Mouse (Mus musculus) right cerebral cortex, postnatal 4 days (tissue): ENCODE results near the gene Tbx15.
"Not testable (repeated sequence)": the region's sequence is repeated elsewhere in the genome, so short reads cannot be mapped to it uniquely, and the experiment has no call there.

Experiments
- DNase-seq: peaks from one replicate; pipeline ENCODE4 v3.0.0-alpha.2; 2022

Tbx15 gene

GRCm38 (mm10) chr3:99277973-99278580 is 37.9 kb downstream of the Tbx15 start:
- no peak for DNase-seq

- no peak for DNase-seq
Measured at GRCm38 (mm10) chr3:99279718-99280117, 39.5 kb downstream of the Tbx15 start.

GRCm38 (mm10) chr3:99281453-99281852 is 41.3 kb downstream of the Tbx15 start:
- DNase-seq = no peak

DNA sequence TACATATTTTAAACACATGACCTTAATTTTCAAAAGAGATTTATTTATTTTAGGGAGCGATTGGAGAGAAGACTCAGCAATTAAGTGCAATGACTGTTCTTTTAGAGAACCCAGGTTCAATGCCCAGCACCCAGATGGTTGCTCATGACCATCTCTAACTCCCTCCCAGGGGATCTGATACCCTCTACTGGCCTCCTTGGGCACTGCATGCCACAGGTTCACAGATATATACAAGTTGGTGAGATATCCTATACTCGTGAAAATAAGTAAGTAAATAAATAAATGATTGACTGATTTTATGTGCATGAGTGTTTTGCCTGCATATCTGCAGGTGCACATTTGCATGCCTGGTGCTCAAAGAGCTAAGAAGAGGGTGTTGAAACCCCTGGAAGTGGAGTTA is 48.1 kb downstream of the Tbx15 start:
- DNase-seq = no peak

DNA sequence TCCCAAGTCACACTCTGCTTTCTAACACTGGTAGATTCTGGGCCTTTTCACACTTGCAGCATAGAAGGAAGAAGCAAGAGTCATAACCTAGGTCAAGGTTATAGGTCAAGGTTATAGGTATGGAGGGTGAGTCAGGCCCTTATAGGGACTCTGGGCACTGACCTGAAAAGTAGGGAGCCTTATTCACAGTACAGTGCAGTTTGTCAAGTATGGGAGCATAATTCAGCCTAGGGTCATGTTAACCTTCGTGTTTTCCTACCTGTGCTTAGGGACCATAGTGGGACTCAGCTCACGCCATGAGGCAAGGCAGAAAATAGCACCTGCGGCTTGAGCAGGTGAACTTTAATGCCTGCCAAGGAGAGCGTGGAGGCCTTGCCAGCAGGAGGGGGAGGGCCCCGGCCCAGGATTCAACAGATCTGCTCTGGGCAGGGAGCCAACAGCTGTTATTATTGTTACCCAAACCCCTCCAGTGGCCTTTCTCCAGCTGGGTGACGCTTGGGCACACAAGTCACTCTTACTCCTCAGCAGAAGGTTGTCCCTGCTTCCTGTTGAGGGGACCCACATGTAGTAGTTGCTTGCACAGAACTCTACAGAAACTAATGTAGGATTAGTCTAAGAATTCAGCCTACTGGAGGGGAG is 50.0 kb downstream of the Tbx15 start:
- DNase-seq = peak; percentile 15

- no peak for DNase-seq
Measured at GRCm38 (mm10) chr3:99290878-99291277, 50.7 kb downstream of the Tbx15 start.

DNA sequence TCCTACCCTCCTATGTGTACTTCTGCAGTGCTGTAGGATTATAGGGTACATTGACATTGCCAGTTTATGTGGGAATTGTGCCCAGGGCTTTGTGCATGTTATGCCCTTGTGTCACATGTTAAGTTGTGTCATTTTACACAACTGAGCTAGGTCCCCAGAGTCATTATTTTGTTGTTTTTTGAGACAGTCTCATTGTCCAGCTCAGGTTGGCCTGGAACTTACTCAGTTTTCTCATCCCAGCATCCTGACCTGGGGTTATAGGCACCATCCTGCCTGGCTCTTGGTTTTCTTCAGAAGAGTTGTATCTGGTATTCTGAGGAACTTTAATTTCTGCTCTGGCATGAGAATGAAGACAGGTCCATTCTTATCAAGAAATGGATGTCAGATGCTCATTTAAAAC is 51.2 kb downstream of the Tbx15 start:
- DNase-seq = no peak

DNA sequence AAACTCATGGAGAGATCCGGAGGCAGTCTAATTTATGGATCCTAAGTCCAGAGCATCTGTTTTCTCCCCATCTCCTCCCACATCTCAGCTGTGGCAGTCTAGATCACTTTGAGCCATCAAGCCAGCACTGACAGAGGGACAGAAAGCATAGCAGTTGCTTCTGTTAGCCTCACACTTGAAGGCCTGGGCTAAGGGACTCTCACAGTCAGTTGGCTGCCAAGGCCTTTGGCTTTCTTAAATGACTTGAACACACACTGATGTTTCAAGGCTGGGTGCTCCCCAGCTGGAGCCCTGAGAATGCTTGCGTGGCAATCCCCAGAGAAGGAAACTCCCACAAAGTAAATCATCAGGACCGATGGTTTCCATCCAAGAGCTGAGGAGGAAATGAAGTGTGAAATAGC is 52.4 kb downstream of the Tbx15 start:
- DNase-seq = no peak

DNA sequence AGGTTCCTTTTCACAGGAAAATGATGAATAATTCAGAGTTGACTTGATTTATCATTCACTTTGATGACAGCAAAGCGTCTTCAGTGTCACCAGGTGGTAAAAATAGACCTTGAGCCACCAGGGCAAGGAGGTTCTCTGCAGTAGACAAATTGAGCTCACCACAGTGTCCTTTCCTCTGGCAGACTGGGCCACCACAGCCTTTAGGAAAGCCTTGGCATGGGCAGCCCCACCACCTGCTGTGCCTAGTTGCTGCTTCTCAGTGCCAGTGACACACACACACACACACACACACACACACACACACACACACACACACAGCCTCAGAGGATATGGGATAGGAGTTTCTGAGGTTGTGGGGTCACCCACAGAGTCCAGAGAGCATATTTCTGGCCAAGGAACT is 54.0 kb downstream of the Tbx15 start:
- not testable (repeated sequence) for DNase-seq

DNA sequence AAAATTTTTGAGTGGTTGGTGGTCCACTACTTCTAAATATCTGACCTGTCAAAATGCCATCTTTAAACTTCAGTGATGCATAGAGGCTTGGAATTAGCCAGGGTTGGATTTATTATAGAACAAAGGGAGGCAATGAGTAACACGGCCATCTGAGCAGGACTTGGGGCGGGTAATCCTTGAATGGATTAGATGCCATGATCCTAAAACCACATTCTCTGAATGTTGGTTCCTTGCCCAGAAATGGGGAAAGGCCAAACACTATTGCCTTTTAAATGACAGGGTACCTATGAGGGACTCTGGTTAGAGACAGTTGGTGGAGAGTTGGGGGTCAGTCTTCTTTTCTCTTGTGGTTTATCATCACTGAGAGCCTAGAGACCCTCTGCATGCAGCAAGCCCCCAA is 55.1 kb downstream of the Tbx15 start:
- no peak for DNase-seq

DNA sequence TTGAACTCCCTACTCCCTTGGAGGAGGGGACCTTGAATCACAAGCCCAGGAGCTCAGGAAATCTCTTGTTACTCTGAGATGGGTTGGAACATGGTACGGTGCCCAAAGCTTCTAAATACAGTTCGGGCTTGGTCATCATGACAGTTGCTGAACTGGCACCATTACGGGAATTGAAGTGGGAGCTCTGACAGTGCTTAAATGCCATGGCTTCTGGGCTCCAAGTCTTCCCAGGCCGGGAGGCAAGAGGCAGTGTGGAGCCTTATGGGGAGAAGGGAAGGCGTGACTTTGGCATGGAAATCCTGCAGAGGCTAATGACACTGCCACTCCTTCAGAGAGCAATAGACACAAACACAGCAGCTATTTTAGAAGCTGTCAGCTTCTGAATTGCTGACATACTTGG is 56.0 kb downstream of the Tbx15 start:
- DNase-seq = no peak

DNA sequence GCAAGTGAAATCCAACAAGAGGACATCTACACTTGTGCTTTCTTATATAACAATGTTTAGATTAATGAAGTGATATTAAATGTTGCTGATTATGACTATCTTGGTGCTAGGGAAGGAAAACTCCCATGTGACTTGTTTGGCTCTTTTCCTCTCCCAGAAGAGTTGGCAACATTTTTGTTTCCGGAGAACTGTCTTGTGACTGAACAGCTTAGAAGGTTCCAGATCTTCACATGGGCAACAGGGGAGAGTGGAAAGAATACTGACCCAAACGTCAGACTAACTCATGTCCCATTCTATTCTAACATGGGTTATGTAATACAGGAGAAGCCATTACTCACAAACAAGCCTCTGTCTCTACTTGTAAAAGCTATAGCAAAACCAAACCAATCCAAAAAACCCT is 60.7 kb downstream of the Tbx15 start:
- DNase-seq = no peak

- DNase-seq = no peak
Measured at GRCm38 (mm10) chr3:99310877-99311276, 70.7 kb downstream of the Tbx15 start.

DNA sequence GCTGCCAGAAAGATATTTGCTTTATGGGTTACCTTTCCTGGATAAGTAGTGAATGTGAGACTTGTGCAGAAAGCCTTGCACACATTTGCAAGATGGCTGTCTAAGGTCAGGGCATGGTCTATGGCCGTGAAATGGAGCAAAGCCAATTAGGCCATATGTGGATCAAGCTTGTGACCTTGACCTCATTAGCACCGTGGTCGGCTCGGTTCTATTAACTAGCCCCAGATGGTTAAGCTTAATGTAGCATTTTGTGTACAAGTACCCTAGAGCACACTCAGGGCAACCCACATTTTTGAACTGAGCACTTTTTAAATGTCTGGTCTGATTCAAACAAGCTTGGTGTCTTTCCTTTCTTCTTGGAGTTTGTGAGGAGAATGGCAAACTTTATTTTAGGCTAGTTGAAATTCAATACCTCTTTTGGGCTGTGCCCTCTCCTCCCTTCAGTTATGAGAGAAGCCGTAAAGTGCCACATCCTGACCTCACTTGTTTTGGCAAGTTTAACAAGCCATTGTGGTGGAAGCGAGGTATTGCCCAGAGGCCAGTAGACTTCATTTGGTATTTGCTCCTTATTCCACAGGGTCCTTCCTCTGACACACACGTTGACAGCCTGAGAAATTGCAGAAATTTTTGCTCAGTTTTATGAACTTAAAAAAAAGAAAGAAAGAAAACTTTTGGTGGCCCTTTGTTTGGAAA is 71.9 kb downstream of the Tbx15 start:
- no peak for DNase-seq

DNA sequence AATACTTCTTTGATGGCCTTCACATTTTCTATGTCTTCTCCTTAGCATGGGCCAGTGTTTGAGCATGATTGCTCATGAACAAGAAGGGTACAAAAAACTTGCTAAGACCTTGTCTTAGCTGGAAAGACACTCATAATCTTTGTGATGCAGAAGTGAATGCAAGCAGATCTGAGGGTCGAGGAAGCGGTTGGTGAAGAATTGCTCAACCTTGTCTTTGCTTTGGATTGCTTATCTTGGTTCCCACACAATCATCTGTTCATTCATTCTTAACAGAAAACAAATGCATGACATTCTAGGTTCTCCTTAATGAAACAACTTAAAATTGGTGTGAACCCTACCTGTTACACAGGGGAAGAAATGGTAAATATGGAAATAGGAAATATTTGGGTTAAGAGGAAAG is 82.2 kb downstream of the Tbx15 start:
- DNase-seq = no peak

- DNase-seq = no peak
Measured at GRCm38 (mm10) chr3:99329316-99329715, 89.1 kb downstream of the Tbx15 start.

- DNase-seq = no peak
Measured at GRCm38 (mm10) chr3:99331086-99331485, 90.9 kb downstream of the Tbx15 start.

GRCm38 (mm10) chr3:99336866-99337265 is 96.7 kb downstream of the Tbx15 start:
- DNase-seq = no peak

GRCm38 (mm10) chr3:99338756-99339155 is 98.6 kb downstream of the Tbx15 start:
- no peak for DNase-seq

DNA sequence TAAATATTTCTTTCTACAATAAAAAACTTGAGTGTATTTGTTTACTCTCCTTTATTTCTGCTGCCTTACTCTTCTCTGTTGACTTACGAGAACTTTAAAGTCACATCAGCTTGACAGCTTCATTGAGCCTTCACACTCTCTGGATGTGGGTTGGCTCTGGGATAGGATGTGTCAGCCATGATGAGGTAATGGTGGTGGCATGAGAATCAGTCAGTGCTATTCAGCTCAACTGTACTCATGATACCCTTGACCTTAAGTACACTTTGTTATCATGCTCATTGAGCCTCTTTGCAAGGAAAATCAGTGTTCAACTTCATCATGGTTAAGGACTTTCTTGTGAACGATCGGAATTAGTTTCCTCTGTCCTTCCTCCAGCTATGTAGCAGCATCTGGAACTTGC is 99.8 kb downstream of the Tbx15 start:
- no peak for DNase-seq

DNA sequence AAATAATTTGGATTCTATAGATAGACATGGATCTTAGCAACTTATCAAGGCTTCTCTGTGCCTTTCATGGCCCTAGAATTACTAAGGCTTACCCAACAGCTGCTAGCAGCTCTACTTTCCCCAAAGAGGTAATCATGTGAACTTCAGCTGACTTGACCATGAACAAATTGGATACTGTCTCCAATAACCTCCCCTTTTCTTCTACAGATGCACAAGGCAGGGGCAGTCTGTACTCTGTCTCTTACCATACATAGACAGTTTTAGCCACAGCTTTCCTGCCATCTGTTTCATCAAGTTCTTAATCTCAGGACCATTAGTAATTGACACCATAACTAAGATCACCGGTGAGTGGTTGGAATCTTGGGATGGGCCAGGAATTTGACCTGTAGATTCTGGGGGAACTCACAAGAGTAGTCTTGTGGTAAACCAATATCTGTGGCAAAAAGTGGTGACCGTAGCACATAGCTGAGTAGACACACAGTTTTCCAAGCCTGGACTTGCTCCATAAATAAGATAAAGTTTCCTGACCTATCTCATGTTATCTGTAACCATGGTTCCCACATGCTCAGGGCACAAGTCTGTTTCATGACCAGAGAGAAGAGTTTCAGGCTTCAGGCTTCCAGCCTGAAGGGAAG is 139.6 kb downstream of the Tbx15 start:
- DNase-seq = no peak

- DNase-seq = no peak
Measured at GRCm38 (mm10) chr3:99387127-99387526, 146.9 kb downstream of the Tbx15 start.
